Mouse (Mus musculus): ENCODE measurements at regions not wholly inside any gene's neighbourhood (a gene's known extent, or its start where the extent isn't known, plus 50 kb on each side); places are given as distances from the start of the nearest gene placed in this dataset.
"Not testable (repeated sequence)": the region's sequence is repeated elsewhere in the genome, so short reads cannot be mapped to it uniquely, and the experiment has no call there.

DNA sequence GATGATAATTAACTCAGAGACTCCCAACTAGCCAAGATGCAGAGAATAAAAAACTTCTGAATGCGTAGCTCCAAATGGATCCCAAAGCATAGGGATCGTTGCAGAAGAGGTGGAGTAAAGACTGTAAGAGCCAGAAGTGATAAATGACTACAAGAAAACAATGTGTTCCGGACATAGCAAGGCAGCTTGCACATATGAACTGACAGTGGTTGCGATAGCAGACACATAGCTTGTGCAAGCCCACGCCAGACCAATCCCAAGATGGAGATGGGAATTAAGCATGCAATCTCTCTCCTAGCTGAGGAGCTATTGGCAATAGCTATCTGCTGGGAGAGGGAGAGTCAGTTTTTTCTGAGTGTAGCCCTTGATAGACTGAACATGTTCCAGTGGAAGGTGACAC, 248.5 kb upstream of the Pik3r1 start:
- no peak overlapping the region for H3K4me3 ChIP-seq (ENCODE audit: insufficient read depth, low read depth, low read length)
- H3K4me1 ChIP-seq (ENCODE audit: control insufficient read depth, insufficient read depth, low read length), result peaks cover 2% of the 10 kb centered on the region; the same call in 1 of the 2 replicates
- no peak for DNase-seq (ENCODE audit: extremely low read depth, low read depth, low spot score)
- no peaks in the 10 kb centered on the region for H3K79me2 ChIP-seq (ENCODE audit: control insufficient read depth, insufficient read depth, low read length)
- no peak overlapping the region for H3K9ac ChIP-seq (ENCODE audit: low read depth, low read length)
- H3K27ac ChIP-seq (replicated peaks; ENCODE audit: insufficient read depth, low read depth, low read length), result no peak overlapping the region
- WGBS, result 97% methylated on average over 5 of the region's 5 CpGs
- H3K27me3 ChIP-seq (ENCODE audit: control insufficient read depth, insufficient read depth, low read length), result no peaks in the 10 kb centered on the region
- no peaks in the 10 kb centered on the region for H3K36me3 ChIP-seq (ENCODE audit: control insufficient read depth, insufficient read depth, low read length)
- TF ChIP-seq POLR2A (IDR thresholded peaks at IDR 0.05; ENCODE audit: extremely low read depth, insufficient read depth, low read length) (no peak), CTCF (IDR thresholded peaks at IDR 0.05; ENCODE audit: low read depth, low read length) (no peak)

DNA sequence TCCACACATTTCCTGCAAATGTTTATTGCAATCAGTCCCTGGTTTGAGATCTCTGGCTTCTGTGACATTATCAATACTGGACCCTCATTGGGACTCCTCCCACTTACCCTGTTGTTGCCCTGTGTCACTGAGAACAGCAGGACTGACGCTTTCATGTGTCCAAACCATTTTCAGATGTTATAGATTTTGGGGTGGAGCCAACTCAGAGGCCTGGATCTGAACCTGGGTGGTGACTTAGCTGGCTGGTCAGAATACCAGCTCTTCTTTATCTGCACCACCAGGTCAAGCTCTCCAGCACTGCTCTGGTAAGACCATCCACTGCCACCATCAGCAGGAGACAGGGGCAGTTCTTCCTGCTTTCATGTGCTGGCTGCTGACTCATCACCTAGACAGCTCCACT, 254.3 kb upstream of the Pik3r1 start:
- WGBS, result 29% methylated on average over 1 of the region's 1 CpGs
- H3K4me3 ChIP-seq (ENCODE audit: insufficient read depth, low read depth, low read length), result peak overlapping the region; percentile 64
- H3K79me2 ChIP-seq (ENCODE audit: control insufficient read depth, insufficient read depth, low read length), result no peaks in the 10 kb centered on the region
- TF ChIP-seq POLR2A (IDR thresholded peaks at IDR 0.05; ENCODE audit: extremely low read depth, insufficient read depth, low read length) (no peak), CTCF (IDR thresholded peaks at IDR 0.05; ENCODE audit: low read depth, low read length) (no peak)
- H3K27me3 ChIP-seq (ENCODE audit: control insufficient read depth, insufficient read depth, low read length), result no peaks in the 10 kb centered on the region
- peak; percentile 81 for DNase-seq (ENCODE audit: extremely low read depth, low read depth, low spot score)
- H3K4me1 ChIP-seq (ENCODE audit: control insufficient read depth, insufficient read depth, low read length), result peaks cover 11% of the 10 kb centered on the region; the same call in 1 of the 2 replicates
- H3K36me3 ChIP-seq (ENCODE audit: control insufficient read depth, insufficient read depth, low read length), result no peaks in the 10 kb centered on the region
- peak overlapping the region; percentile 68 for H3K9ac ChIP-seq (ENCODE audit: low read depth, low read length)
- H3K27ac ChIP-seq (replicated peaks; ENCODE audit: insufficient read depth, low read depth, low read length), result peak overlapping the region; percentile 77

DNA sequence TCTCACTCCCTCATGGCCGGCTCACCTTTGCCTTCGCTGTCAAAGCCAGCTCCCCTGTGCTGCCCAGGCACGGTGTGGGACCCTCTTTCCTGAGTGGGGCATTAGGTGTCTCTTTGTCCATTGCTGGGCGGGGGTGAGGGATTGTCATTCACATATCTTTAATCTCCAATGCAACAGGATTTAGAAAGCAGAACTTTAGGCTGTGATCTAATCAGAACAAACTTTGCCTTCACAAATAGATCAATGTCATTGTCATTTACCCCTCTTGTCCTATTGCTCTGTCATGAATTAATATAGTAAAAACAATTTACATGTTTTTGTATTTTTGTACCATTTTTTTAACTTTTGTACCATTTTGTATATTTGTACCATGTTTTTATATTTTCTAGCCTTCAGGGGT, 254.7 kb upstream of the Pik3r1 start:
- peak overlapping the region; percentile 64 for H3K4me3 ChIP-seq (ENCODE audit: insufficient read depth, low read depth, low read length)
- peak overlapping the region; percentile 68 for H3K9ac ChIP-seq (ENCODE audit: low read depth, low read length)
- H3K79me2 ChIP-seq (ENCODE audit: control insufficient read depth, insufficient read depth, low read length), result no peaks in the 10 kb centered on the region
- peak overlapping the region; percentile 77 for H3K27ac ChIP-seq (replicated peaks; ENCODE audit: insufficient read depth, low read depth, low read length)
- no peak for TF ChIP-seq CTCF (IDR thresholded peaks at IDR 0.05; ENCODE audit: low read depth, low read length)
- no peak for TF ChIP-seq POLR2A (IDR thresholded peaks at IDR 0.05; ENCODE audit: extremely low read depth, insufficient read depth, low read length)
- 39% methylated on average over 4 of the region's 4 CpGs for WGBS
- peak; percentile 65 for DNase-seq (ENCODE audit: extremely low read depth, low read depth, low spot score)
- H3K27me3 ChIP-seq (ENCODE audit: control insufficient read depth, insufficient read depth, low read length), result no peaks in the 10 kb centered on the region
- H3K4me1 ChIP-seq (ENCODE audit: control insufficient read depth, insufficient read depth, low read length), result peaks cover 11% of the 10 kb centered on the region; the same call in 1 of the 2 replicates
- H3K36me3 ChIP-seq (ENCODE audit: control insufficient read depth, insufficient read depth, low read length), result no peaks in the 10 kb centered on the region

DNA sequence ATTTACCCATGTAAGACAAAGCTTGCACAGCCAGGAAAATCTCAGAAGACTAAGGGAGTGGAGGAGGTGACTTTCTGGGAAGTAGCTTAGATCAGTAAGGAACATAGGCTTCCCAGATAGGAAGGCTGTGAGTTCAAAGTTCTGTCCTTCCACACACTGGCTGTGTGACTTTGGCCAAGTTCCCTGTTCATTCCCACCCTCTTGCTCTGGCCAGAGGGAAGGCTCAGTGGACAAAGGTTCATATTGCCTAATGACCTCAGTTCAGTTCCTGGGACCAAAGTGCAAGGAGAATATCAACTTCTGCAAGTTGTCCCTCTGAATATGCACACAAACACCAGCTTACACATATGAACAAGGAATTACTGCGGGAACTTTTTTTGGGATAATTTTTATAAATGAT, 255.6 kb upstream of the Pik3r1 start:
- Histone ChIP-seq H3K4me1 (ENCODE audit: control insufficient read depth, insufficient read depth, low read length) (peaks cover 11% of the 10 kb centered on the region; the same call in 1 of the 2 replicates), H3K79me2 (ENCODE audit: control insufficient read depth, insufficient read depth, low read length) (no peaks in the 10 kb centered on the region), H3K4me3 (ENCODE audit: insufficient read depth, low read depth, low read length) (no peak overlapping the region), H3K9ac (ENCODE audit: low read depth, low read length) (no peak overlapping the region), H3K27me3 (ENCODE audit: control insufficient read depth, insufficient read depth, low read length) (no peaks in the 10 kb centered on the region), H3K36me3 (ENCODE audit: control insufficient read depth, insufficient read depth, low read length) (no peaks in the 10 kb centered on the region), H3K27ac (replicated peaks; ENCODE audit: insufficient read depth, low read depth, low read length) (no peak overlapping the region; the same call in 1 of the 2 replicates)
- no peak for TF ChIP-seq POLR2A (IDR thresholded peaks at IDR 0.05; ENCODE audit: extremely low read depth, insufficient read depth, low read length)
- TF ChIP-seq CTCF (IDR thresholded peaks at IDR 0.05; ENCODE audit: low read depth, low read length), result no peak
- 29% methylated on average over 1 of the region's 1 CpGs for WGBS
- peak; percentile 99 for DNase-seq (ENCODE audit: extremely low read depth, low read depth, low spot score)

DNA sequence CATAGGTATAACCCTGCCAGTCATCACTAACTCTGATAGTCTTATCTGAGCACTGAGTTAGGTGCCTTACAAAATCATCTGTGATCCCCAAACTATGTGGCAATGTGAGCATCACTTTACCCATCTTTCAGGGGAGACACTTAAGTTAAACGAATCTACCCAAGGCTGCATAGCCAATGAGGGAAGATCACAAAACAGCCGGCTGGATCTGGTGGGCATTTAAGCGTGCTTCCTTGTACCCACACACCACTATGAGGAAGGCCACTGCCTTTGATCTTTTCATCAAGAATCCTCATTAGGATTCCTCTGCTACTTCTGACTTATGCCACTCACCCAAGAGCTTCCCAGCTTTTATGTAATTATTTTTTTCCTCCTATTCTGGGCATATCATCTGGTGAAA, 257.1 kb upstream of the Pik3r1 start:
- WGBS, result 95% methylated on average over 3 of the region's 3 CpGs

DNA sequence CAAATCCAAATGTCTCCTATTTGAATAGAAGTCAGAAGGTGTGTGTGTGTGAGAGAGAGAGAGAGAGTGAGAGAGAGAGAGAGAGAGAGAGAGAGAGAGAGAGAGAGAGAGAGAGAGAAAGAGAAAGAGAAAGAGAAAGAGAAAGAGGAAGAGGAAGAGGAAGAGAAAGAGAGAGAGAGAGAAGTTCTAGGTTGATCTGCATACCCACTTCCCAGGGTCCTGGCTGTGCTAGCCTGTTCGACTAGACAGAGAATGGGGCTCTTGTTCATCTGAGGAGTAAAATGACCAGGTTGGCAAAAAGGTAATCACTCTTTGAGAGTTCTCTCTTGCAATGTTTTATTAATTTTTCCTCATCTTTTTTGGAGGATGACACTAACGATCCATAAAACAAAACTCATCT, 257.5 kb upstream of the Pik3r1 start:
- not testable (repeated sequence) for H3K27me3 ChIP-seq (ENCODE audit: control insufficient read depth, insufficient read depth, low read length); H3K27ac ChIP-seq (replicated peaks; ENCODE audit: insufficient read depth, low read depth, low read length); DNase-seq (ENCODE audit: extremely low read depth, low read depth, low spot score); H3K79me2 ChIP-seq (ENCODE audit: control insufficient read depth, insufficient read depth, low read length); H3K4me3 ChIP-seq (ENCODE audit: insufficient read depth, low read depth, low read length); H3K9ac ChIP-seq (ENCODE audit: low read depth, low read length); H3K36me3 ChIP-seq (ENCODE audit: control insufficient read depth, insufficient read depth, low read length)
- 90% methylated on average over 2 of the region's 2 CpGs for WGBS
- peaks cover 11% of the 10 kb centered on the region; the same call in 1 of the 2 replicates for H3K4me1 ChIP-seq (ENCODE audit: control insufficient read depth, insufficient read depth, low read length)

More for the DNA sequence above, 257.1 kb upstream of the Pik3r1 start:
- Histone ChIP-seq H3K27me3 (ENCODE audit: control insufficient read depth, insufficient read depth, low read length) (no peaks in the 10 kb centered on the region), H3K79me2 (ENCODE audit: control insufficient read depth, insufficient read depth, low read length) (no peaks in the 10 kb centered on the region), H3K36me3 (ENCODE audit: control insufficient read depth, insufficient read depth, low read length) (no peaks in the 10 kb centered on the region), H3K4me3 (ENCODE audit: insufficient read depth, low read depth, low read length) (no peak overlapping the region), H3K4me1 (ENCODE audit: control insufficient read depth, insufficient read depth, low read length) (peaks cover 11% of the 10 kb centered on the region; the same call in 1 of the 2 replicates), H3K9ac (ENCODE audit: low read depth, low read length) (no peak overlapping the region), H3K27ac (replicated peaks; ENCODE audit: insufficient read depth, low read depth, low read length) (no peak overlapping the region)
- TF ChIP-seq CTCF (IDR thresholded peaks at IDR 0.05; ENCODE audit: low read depth, low read length) (no peak), POLR2A (IDR thresholded peaks at IDR 0.05; ENCODE audit: extremely low read depth, insufficient read depth, low read length) (no peak)
- no peak for DNase-seq (ENCODE audit: extremely low read depth, low read depth, low spot score)

All from liver, adult 2 months (tissue).